Mouse (Mus musculus) bone marrow, adult 2 months (tissue): ENCODE data around the gene Apoa1.

Experiments used
- CTCF ChIP-seq: fragments of 200-500 bp; IDR thresholded peaks from 2 replicates; pipeline ENCODE4 v1.5.1; 2011; ENCODE audit warnings: low read length, control low read depth; ENCODE audit not compliant: control insufficient read depth, insufficient read depth
- POLR2A ChIP-seq: fragments of 200-500 bp; IDR thresholded peaks from 2 replicates; pipeline ENCODE4 v1.6.1; 2011; ENCODE audit warnings: low read depth, mild to moderate bottlenecking, control low read depth, low read length, borderline replicate concordance; ENCODE audit not compliant: control insufficient read depth

GRCm38 (mm10) chr9:46215338-46216322, 12.8 kb upstream of the Apoa1 start:
- no peak for TF ChIP-seq POLR2A
- TF ChIP-seq CTCF = no peak
